Mouse (Mus musculus) bone marrow macrophage, adult 2 months (primary cell): ENCODE measurements at regions not wholly inside any gene's neighbourhood (a gene's known extent, or its start where the extent isn't known, plus 50 kb on each side); places are given as distances from the start of the nearest gene placed in this dataset.

Source experiments
- CTCF ChIP-seq: IDR thresholded peaks from 2 replicates; pipeline ENCODE4 v1.5.1; 2012; ENCODE audit warnings: low read depth, mild to moderate bottlenecking, low read length, moderate library complexity
- POLR2A ChIP-seq: IDR thresholded peaks from 2 replicates; pipeline ENCODE4 v1.6.1; 2012; ENCODE audit warnings: mild to moderate bottlenecking, low read depth, low read length, borderline replicate concordance

- TF ChIP-seq POLR2A (no peak), CTCF (no peak)
Observed at GRCm38 (mm10) chr3:140205914-140206313, 1000.4 kb downstream of the Stpg2 start.
